Mouse (Mus musculus) CH12.LX (cell line): ENCODE measurements around the gene Olfr1152. TPM values are rescaled to one million over a fixed set of nuclear protein-coding genes. Genes with fewer than 3 reads are reported as not detected.

Source experiments
- DNase-seq: peaks from one replicate; pipeline ENCODE4 v3.0.0-alpha.2; 2013; ENCODE audit errors: extremely low read depth
- H3K27ac ChIP-seq: 2 replicates; pipeline ENCODE4 v1.5.1; 2012; ENCODE audit warnings: low read depth, mild to moderate bottlenecking, control low read depth, moderate library complexity; ENCODE audit not compliant: insufficient read depth
- H3K27me3 ChIP-seq: replicated peaks from 2 replicates; pipeline ENCODE3; 2012; ENCODE audit warnings: inconsistent platforms
- H3K36me3 ChIP-seq, 2 experiments: replicated peaks in 1 of 2; 2 replicates each; pipeline versions ENCODE3 to v1.6.1; 2012; ENCODE audit warnings: inconsistent platforms in 1 of 2, low read length in 1 of 2, mild to moderate bottlenecking in 1 of 2, mixed read lengths in 1 of 2, moderate library complexity in 1 of 2; ENCODE audit not compliant: control insufficient read depth in 1 of 2, insufficient read depth in 1 of 2
- H3K4me1 ChIP-seq, 2 experiments: 2 replicates each; pipeline ENCODE4 v1.6.1; 2012; ENCODE audit warnings: inconsistent platforms in 1 of 2, moderate library complexity in 1 of 2; ENCODE audit not compliant: insufficient read depth in 2 of 2, control insufficient read depth in 1 of 2
- H3K4me2 ChIP-seq: 2 replicates; pipeline ENCODE4 v1.6.1; 2012; ENCODE audit warnings: low read depth, mild to moderate bottlenecking, control low read depth; ENCODE audit not compliant: poor library complexity, insufficient read depth, severe bottlenecking
- H3K4me3 ChIP-seq, 3 experiments: fragments of 150-350 bp in 1 of 3; sonication (generic) in 1 of 3; replicated peaks in 1 of 3; 2 replicates each; pipeline versions ENCODE3 to v1.5.1; 2011 to 2012; ENCODE audit warnings: low read depth in 2 of 3, low read length in 2 of 3, mild to moderate bottlenecking in 2 of 3, moderate library complexity in 2 of 3, control low read depth in 1 of 3, improper control_type of control experiment in 1 of 3, inconsistent platforms in 1 of 3, mixed read lengths in 1 of 3; ENCODE audit not compliant: poor library complexity in 1 of 3
- H3K79me2 ChIP-seq: replicated peaks from 2 replicates; pipeline ENCODE4 v1.6.1; 2012; ENCODE audit warnings: mild to moderate bottlenecking, moderate library complexity; ENCODE audit not compliant: control insufficient read depth, poor library complexity, insufficient read depth, severe bottlenecking; ENCODE audit errors: extremely low read depth
- H3K9ac ChIP-seq: 2 replicates; pipeline ENCODE4 v1.6.1; 2012; ENCODE audit warnings: low read depth, mild to moderate bottlenecking, control low read depth, moderate library complexity; ENCODE audit not compliant: insufficient read depth
- H3K9me3 ChIP-seq: replicated peaks from 2 replicates; pipeline ENCODE3; 2012; ENCODE audit warnings: low read length, inconsistent platforms, mixed read lengths
- BHLHE40 ChIP-seq: IDR thresholded peaks from 2 replicates; pipeline ENCODE4 v1.6.1; 2011; ENCODE audit warnings: mild to moderate bottlenecking, low read depth, low read length, improper control_type of control experiment
- CHD1 ChIP-seq: IDR thresholded peaks from 2 replicates; pipeline ENCODE4 v1.6.1; 2012; ENCODE audit warnings: low read depth, low read length, improper control_type of control experiment, inconsistent platforms
- CHD2 ChIP-seq: IDR thresholded peaks from 2 replicates; pipeline ENCODE4 v1.6.1; 2011; ENCODE audit warnings: low read length, improper control_type of control experiment
- CTCF ChIP-seq, 2 experiments: IDR thresholded peaks in 1 of 2; conservative IDR thresholded peaks in 1 of 2; 2 replicates each; pipeline ENCODE4 v1.5.1; 2011 to 2012; ENCODE audit warnings: low read depth in 2 of 2, low read length in 2 of 2, improper control_type of control experiment in 1 of 2, inconsistent platforms in 1 of 2, mild to moderate bottlenecking in 1 of 2, moderate library complexity in 1 of 2
- ELF1 ChIP-seq: IDR thresholded peaks from 2 replicates; pipeline ENCODE4 v1.6.1; 2014; ENCODE audit warnings: low read depth, mild to moderate bottlenecking, inconsistent platforms, low read length, improper control_type of control experiment
- EP300 ChIP-seq: IDR thresholded peaks from 2 replicates; pipeline ENCODE4 v1.6.1; 2011; ENCODE audit warnings: low read length, improper control_type of control experiment
- ETS1 ChIP-seq: conservative IDR thresholded peaks from 2 replicates; pipeline ENCODE4 v1.6.1; 2012; ENCODE audit warnings: low read depth, mild to moderate bottlenecking, inconsistent platforms, low read length, improper control_type of control experiment, moderate library complexity
- HCFC1 ChIP-seq: IDR thresholded peaks from 2 replicates; pipeline ENCODE4 v1.6.1; 2012; ENCODE audit warnings: low read depth, mild to moderate bottlenecking, inconsistent platforms, low read length, improper control_type of control experiment
- IRF4 ChIP-seq: IDR thresholded peaks from 2 replicates; pipeline ENCODE4 v1.6.1; 2014; ENCODE audit warnings: low read depth, mild to moderate bottlenecking, inconsistent platforms, low read length, improper control_type of control experiment
- JUN ChIP-seq: IDR thresholded peaks from 2 replicates; pipeline ENCODE4 v1.6.1; 2011; ENCODE audit warnings: low read depth, mild to moderate bottlenecking, low read length, improper control_type of control experiment, moderate library complexity; ENCODE audit not compliant: insufficient read depth
- KAT2A ChIP-seq: IDR thresholded peaks from 2 replicates; pipeline ENCODE4 v1.6.1; 2012; ENCODE audit warnings: low read length, improper control_type of control experiment, inconsistent platforms; ENCODE audit not compliant: insufficient replicate concordance
- MAFK ChIP-seq: IDR thresholded peaks from 2 replicates; pipeline ENCODE4 v1.6.1; 2011; ENCODE audit warnings: low read length, improper control_type of control experiment; ENCODE audit not compliant: insufficient replicate concordance
- MAZ ChIP-seq: IDR thresholded peaks from 2 replicates; pipeline ENCODE4 v1.6.1; 2012; ENCODE audit warnings: low read depth, mild to moderate bottlenecking, inconsistent platforms, low read length, improper control_type of control experiment, moderate library complexity
- MEF2A ChIP-seq: IDR thresholded peaks from 2 replicates; pipeline ENCODE4 v1.6.1; 2014; ENCODE audit warnings: low read depth, mild to moderate bottlenecking, inconsistent platforms, low read length, improper control_type of control experiment, borderline replicate concordance
- MYC ChIP-seq: IDR thresholded peaks from 2 replicates; pipeline ENCODE4 v1.6.1; 2011; ENCODE audit warnings: low read depth, mild to moderate bottlenecking, improper control_type of control experiment, low read length
- POLR2AphosphoS2 ChIP-seq: IDR thresholded peaks from 2 replicates; pipeline ENCODE4 v1.6.1; 2011; ENCODE audit warnings: low read depth, low read length, improper control_type of control experiment
- USF1 ChIP-seq: IDR thresholded peaks from 2 replicates; pipeline ENCODE4 v1.6.1; 2014; ENCODE audit warnings: low read depth, mild to moderate bottlenecking, inconsistent platforms, low read length, improper control_type of control experiment
- ZC3H11A ChIP-seq: IDR thresholded peaks from 2 replicates; pipeline ENCODE4 v1.6.1; 2012; ENCODE audit warnings: low read depth, mild to moderate bottlenecking, inconsistent platforms, low read length, improper control_type of control experiment
- dilution Hi-C: fragments of 300-500 bp; cut with MboI; formaldehyde crosslinking; loops from 2 replicates; pipeline ENCODE4 v1.14.3; 2020; ENCODE audit warnings: low sequenced_read_pairs; ENCODE audit not compliant: extremely low pct_unique_long_range_greater_than_20kb, extremely low pct_ligation_motif_present
- in situ Hi-C: fragments of 300-500 bp; cut with MboI; formaldehyde crosslinking; loops from 3 replicates; pipeline ENCODE4 v1.14.3; 2019; ENCODE audit warnings: low sequenced_read_pairs, low pct_ligation_motif_present, low pct_unique_long_range_greater_than_20kb, mixed read lengths
- polyA plus RNA-seq: library from polyadenylated mRNA; unstranded; fragments of >175 nt; gene quantifications from 2 replicates; pipeline ENCODE4 v1.2.1, GENCODE M21; 2012; ENCODE audit warnings: low read depth; ENCODE audit not compliant: insufficient read length
- total RNA-seq, 2 experiments: library from RNA; depleted of rRNA; stranded (reverse); fragments of 300-350 nt in 1 of 2; fragments of >200 nt in 1 of 2; gene quantifications; 2 replicates each; pipeline ENCODE4 v1.2.3; 2012 to 2014

Gene Olfr1152
- total RNA-seq (2012; rRNA removed) (not detected in 2 replicates), total RNA-seq (2014; rRNA removed) (not detected in 2 replicates), polyA plus RNA-seq (0.04 and 0.05 TPM in 2 replicates)

DNA sequence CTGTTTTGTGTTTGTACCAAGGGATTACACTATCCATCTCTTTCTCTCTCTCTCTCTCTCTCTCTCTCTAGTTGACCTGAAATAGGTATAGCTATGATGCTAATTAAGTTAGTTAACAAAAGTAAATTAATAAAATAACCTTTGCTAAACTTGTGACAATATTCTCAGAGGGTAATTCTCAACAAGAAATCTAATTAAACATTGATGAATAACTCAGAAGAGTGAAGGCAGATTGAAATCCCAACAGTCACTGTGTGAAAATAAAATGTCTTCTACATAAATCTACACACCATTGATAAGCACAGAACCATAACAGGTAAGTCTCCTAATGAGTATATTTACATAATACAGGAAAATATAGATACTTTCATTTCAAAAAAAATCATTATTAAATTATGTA lies at the start of gene Olfr1152:
Olfr1152 (plus strand) TSS at position 301 of the 400 bp plus-strand sequence.
- Histone ChIP-seq H3K9ac (no peak within 1 kb of the TSS), H3K27me3 (no peaks in the 10 kb centered on the region), H3K36me3 (no peaks in the 10 kb centered on the region), H3K27ac (no peak within 1 kb of the TSS), H3K4me2 (no peak within 1 kb of the TSS), H3K4me1 (no peaks in the 10 kb centered on the region), H3K9me3 (peaks cover 15% of the 10 kb centered on the region), H3K4me3 (no peak within 1 kb of the TSS), H3K79me2 (no peaks in the 10 kb centered on the region)
- TF ChIP-seq KAT2A, result no peak
- TF ChIP-seq MAFK, result no peak
- TF ChIP-seq IRF4, result no peak
- no peak for TF ChIP-seq CTCF (conservative IDR thresholded peaks at IDR 0.05 in 1 of 2, IDR thresholded peaks at IDR 0.05 in 1 of 2; ENCODE audit: low read depth in 2 of 2, low read length in 2 of 2)
- DNase-seq, result no peak
- dilution Hi-C loops (no loop called here), in situ Hi-C loops (no loop called here)

DNA sequence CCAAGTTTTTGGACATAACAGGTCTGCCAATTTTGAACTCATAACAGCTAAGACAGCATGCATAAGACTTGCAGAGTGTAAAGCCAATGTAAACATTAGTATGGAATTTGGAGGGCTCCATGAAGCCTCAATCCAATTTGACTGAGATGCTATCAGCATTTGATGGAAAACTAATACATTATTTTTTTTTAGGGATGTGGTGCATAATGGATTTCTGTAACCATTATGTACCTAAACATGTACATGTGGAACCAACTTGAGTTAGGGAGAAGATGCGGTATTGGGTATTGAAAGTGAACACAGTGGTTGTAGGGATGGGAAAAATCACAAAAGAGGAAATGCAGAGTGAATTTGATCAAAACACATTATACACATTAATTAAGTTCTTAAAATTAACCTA lies 36.1 kb upstream of the Olfr1152 start, which contains the start of gene Olfr1148:
Olfr1148 (plus strand) TSS at position 301 of the 400 bp plus-strand sequence.
- dilution Hi-C loops, result no loop called here
- no peak within 1 kb of the TSS for H3K4me2 ChIP-seq
- TF ChIP-seq JUN, result no peak
- TF ChIP-seq, all 38 proteins: peak for 0
- no peaks in the 10 kb centered on the region for H3K4me1 ChIP-seq
- H3K36me3 ChIP-seq, result no peaks in the 10 kb centered on the region
- no peak within 1 kb of the TSS for H3K4me3 ChIP-seq
- no peaks in the 10 kb centered on the region for H3K27me3 ChIP-seq
- DNase-seq, result no peak
- H3K9ac ChIP-seq, result no peak within 1 kb of the TSS
- H3K27ac ChIP-seq, result no peak within 1 kb of the TSS
- no peaks in the 10 kb centered on the region for H3K79me2 ChIP-seq
- H3K9me3 ChIP-seq, result peaks cover 2% of the 10 kb centered on the region
- in situ Hi-C loops, result no loop called here

DNA sequence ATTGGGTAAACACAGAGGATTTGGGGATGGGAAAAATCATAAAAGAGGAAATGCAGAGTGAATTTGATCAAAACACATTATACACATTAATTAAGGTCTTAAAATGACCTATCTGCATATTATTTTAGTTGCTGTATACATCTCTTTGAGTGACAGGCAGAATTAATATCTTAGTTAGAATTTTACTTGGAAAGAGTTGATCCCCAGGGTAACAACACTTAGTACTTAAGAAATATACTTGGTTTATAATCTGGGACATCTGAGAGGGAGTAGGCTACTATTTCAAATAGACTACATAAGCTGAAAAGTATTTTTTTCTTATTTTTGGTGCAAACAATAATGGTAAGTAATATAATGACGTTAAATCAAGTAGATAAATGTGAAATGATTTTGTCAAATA lies 22.6 kb upstream of the Olfr1152 start, which contains the start of gene Olfr1150-ps1:
Olfr1150-ps1 (plus strand) TSS at position 301 of the 400 bp plus-strand sequence.
- H3K4me1 ChIP-seq, result no peaks in the 10 kb centered on the region
- no peaks in the 10 kb centered on the region for H3K36me3 ChIP-seq
- peaks cover 4% of the 10 kb centered on the region for H3K9me3 ChIP-seq
- H3K79me2 ChIP-seq, result no peaks in the 10 kb centered on the region
- no peak within 1 kb of the TSS for H3K4me3 ChIP-seq
- TF ChIP-seq EP300 (no peak), MAFK (no peak), BHLHE40 (no peak), MYC (no peak), ETS1 (no peak), HCFC1 (no peak), CHD1 (no peak), POLR2AphosphoS2 (no peak), MEF2A (no peak), MAZ (no peak), CHD2 (no peak), USF1 (no peak), CTCF (conservative IDR thresholded peaks at IDR 0.05 in 1 of 2, IDR thresholded peaks at IDR 0.05 in 1 of 2; ENCODE audit: low read depth in 2 of 2, low read length in 2 of 2) (no peak), ELF1 (no peak), ZC3H11A (no peak)
- DNase-seq, result no peak
- no peak within 1 kb of the TSS for H3K4me2 ChIP-seq
- H3K9ac ChIP-seq, result no peak within 1 kb of the TSS
- no peak within 1 kb of the TSS for H3K27ac ChIP-seq
- in situ Hi-C loops, result no loop called here
- dilution Hi-C loops, result no loop called here
- H3K27me3 ChIP-seq, result no peaks in the 10 kb centered on the region
